Mouse (Mus musculus) thymus, postnatal 10 days (tissue): ENCODE measurements around the gene Fli1.

Experiments
- DNase-seq, 2 experiments: peaks; one replicate each; pipeline ENCODE4 v3.0.0; 2021; ENCODE audit warnings: low spot score in 2 of 2

Gene Fli1

DNA sequence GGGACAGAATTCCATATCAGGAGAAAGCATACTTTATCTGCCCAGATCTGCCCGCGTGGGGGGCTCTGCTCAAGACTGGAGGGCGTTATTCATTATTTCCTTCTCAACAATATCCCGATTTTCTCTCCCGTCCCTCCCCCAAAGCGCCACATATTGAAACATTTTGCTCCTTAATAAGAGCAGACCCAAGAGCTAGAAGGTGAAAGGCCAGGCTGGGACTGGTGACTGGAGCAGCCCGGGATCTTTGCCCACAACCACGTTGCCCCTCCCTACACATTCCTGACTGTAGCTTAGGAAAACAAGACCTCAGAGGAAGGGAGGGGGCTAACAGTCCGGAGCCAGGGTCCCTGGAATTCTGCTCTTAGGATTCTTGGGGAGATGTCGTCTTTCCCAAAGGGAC is 7.9 kb upstream of the Fli1 start:
- no peak for DNase-seq

DNA sequence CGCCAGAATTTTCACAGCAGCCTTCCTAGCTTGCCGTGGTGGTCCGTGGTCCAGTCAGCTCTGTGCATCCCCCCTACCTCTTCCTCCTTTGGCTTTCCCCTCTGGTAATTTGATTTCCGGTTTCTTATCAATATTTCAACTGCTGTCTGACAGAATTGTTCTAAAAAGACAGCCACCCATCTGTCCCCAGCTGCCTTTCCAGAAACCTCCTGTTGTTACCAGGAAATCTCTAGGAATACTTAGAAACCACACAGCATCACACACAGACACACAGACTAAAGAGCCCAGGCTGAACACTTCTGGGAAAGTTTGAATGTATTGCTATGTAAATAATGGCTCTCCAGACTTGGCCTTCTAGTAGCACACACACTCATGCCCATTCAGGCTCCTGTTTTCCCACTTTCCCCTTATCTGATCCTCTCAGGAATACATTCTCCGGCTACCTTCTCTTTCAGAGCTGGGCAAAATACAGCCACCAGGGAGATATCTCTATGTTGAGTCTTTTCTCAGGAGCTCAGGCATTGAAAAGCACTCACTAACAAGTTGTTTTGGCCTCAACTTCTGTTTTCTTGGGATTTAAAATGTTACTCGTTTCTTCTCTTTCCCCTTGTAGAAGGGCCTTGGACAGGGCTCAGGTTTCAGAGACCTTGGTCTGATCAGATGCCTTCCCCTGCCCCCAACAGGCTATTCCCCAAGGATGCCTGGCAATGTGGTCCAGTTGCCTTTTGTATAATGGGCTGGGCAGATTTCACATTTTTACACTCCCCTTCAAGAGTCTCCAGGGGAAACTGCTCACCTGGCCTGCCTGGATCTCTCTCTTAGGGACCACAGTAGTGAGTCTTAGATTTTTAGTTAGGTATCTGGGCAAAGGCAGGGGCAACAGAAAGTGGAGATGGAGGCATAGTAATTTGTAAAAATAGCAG is 7.1 kb upstream of the Fli1 start:
- no peak for DNase-seq

- DNase-seq = no peak
Observed at GRCm38 (mm10) chr9:32546731-32547130, 4.1 kb upstream of the Fli1 start.

GRCm38 (mm10) chr9:32544731-32545661 is 2.3 kb upstream of the Fli1 start:
- DNase-seq = no peak

- DNase-seq = no peak
Observed at GRCm38 (mm10) chr9:32543923-32544575, 1.4 kb upstream of the Fli1 start.

DNA sequence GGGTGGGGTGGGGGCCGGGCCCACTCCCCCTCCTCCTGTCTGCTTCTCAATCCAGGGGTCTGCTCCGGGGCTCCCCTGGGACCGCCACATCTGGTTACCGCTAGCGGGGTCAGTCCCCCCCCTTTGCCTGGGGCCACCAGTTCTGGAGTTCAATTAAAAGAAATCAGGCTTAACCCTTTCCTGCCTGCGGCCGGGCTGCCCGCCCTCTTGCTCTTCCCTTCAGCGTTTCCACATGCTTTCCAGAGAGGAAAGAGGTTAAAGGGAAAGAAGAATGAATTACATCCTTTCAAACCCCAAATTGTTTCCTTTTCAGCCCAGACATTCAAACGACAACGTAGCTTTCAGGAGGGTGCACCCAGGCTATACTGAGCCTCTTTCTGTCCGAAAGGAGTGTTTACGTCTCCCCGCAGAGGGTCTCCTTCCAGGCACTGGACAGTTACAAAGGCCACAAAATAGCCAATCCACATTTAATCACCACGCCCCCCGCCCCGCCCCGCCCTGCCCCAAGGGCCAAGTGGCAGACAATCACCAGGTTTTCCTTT is 450 bp upstream of the Fli1 start:
- DNase-seq = no peak

DNA sequence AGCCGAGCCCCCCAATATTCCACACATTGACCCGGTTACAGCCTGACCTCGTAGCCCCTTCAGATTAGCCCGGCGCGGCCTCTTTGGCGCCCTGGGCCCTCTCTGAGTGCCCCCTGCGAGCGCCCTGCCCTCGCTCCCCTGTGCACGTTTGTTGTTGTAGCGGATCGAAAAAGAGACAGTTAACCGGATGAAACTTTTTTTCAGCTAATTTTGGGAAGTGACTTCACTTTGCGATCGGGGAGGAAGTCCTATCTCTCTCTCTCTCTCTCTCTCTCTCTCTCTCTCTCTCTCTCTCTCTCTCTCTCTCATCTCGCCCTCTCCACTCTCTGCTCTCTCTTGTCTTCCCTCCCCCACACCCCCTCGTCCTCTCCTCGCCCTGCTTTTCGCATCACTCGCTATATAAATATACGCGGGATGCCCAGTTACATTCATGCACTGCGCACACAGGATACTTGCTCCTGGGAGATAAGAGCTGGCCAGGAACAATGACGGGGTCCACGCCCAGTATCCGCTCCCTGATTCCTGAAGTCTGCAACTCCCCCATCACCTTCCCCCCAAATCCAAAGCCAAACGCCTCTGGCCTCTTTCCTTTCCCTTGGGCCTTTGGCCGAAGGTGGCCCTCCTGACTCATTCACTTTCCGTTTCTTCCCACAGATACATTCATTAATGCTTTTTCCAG is 1.3 kb downstream of the Fli1 start:
- peak; percentile 43 to 51 for DNase-seq

DNA sequence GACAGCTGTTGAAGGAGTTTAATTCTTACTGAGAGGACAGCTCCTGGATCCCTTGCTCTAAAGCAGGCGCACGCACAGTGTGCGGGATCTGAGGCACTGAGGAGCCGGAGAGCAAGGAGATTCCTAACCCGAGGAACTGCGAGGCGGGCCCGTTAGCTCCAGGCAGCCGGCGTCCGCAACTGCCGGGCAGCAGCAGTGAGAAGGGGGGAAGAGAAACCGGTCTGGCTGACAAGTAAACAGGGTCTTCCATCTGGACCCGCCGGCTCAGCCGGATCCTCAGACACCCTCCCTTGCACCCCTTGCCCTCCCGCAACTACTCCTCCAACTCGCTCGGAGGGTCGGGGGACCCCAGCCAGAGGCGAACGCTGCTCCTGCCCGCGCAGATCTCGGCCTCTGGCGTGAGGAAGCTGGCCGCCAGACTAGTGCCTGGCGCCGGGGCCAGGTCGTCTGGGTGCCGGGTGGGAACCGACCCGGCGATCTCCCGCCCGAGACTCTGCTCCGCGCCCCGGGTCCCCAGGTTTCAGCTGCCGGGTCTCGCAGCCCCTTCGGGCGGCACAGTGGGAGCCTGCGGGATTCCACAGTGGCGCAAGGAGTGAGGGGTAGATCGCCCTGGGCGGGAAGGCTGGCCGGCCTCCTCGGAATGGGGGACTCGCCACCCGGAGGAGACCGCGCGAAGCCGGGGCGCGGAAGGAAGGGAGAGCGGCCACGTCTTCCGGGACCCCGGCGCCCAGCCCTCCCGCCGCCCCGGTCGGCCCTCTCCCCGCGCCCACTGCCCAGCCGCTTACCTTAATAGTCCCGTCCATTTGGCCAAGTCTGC is 2.0 kb downstream of the Fli1 start:
- DNase-seq = peak; percentile 47 to 56

GRCm38 (mm10) chr9:32540061-32540405 is 2.6 kb downstream of the Fli1 start:
- DNase-seq = peak in 1 of 2 experiments; percentile 41

DNA sequence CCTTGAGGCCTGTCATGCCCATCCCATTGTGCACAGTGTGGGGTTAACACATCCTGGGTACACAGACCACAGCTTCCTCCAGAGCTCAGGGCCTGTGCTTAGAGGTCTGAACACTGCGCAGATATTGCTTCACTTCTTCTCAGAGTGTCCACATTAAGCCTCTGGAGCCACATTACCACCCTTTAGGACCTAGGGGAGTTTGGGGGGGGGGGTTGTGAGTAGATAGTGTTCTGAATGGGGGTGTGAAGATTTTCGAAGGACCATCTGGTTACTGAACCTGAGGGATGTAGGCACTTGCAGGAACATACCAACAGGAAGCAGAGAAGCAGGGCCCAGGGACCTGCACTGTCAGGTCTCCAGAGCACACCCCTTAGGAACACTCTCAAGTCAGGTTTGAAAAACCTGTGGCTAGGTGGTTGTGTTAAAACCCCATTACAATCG is 3.3 kb downstream of the Fli1 start:
- DNase-seq = peak; percentile 53 to 58

GRCm38 (mm10) chr9:32538124-32538523 is 4.5 kb downstream of the Fli1 start:
- DNase-seq = peak in 1 of 2 experiments; percentile 42

DNA sequence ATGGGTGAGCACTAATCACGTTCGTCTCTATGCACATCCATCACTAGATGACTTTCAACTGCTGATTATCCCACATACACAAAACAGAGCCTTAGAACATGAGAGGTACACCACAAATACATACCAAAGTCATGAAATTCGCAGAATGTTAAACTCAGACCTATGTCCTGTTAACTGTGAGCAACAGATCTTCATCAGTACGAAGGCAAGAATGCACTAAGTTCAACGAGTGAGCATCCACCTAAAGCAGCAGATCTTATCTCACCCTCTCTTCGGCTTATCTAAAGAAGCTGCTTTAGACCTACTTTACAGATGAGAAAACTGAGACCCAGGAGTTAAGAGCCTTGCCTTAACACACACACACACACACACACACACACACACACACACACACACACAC is 5.0 kb downstream of the Fli1 start:
- DNase-seq = no peak

DNA sequence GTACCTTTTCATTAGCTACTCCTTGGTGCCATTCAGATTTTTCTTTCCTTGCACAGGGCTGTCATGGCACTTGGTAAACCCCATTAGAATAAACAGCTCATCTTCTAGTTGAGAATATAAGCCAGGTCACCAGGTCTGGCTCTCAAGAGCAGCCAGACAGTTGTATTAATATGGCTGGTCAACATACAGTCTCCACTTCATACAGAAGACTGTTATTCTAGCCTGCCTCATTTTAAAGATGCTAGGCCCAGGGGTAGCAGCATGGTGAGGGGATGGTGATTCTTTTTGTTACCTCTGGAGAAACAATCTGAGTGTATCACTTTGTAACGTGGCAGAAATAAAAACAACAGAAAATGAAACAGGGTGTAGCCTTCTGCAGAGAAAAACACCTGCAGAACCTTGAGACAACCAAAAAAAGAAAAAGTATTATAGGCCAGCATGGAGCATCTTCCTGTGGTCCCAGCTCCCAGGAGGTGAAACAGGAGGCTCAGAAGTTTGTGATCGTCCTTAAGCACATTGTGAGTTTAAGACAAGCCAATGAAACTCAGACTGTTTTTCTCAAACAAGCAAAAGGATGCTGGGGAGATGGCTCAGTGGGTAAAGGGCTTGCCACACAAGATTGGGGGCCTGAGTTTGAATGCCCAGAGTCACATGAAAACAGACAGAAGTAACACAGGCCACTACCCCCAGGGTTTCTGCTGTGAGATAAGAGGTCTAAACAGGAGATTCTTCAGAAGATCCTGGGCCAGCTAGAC is 7.3 kb downstream of the Fli1 start:
- no peak for DNase-seq

DNA sequence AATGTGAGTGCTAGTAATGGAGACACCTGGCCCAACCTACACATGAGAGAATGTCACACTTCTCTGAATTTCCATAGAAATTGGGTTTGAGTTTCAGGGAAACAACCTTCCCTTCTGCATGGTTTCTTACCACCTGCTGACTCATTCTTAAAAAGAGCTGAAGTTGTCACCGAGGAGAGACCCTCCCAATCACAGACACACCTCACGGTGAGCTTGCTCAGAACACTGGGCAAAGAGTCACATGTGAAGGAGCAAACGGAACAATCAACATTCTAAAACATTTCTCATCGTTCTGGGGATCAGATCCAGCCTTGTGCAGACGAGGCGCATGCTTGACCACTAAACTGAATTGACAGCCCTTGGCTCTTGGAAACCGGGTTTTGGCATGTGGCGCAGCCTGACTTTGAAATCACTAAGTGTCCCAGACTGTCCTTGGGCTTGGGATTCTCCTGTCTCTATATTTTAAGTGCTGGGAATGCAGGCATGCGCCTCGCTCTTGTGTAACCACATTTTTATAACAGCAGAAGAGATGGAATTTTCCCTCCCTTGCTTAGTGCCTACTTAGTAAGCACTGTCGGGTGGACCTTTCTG is 8.5 kb downstream of the Fli1 start:
- DNase-seq = no peak

DNA sequence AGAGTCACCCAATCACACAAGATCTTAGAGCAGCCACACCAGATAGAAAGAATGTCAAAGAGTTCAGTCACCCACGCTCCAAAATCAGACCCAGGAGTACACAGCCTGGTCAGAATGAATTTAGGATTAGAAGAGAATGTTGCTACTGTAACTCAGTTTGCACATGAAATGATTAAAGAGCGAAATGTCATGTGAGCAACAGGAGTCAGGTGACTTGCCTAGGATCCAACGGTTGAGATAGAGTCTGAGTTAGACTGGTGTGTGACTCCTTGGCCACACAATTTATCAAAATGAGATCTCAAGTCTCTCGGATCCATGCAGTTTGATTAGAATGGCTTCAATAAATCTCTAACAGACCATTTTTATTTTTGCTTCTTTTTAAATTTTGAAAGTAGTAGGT is 11.1 kb downstream of the Fli1 start:
- no peak for DNase-seq

GRCm38 (mm10) chr9:32530975-32531374 is 11.7 kb downstream of the Fli1 start:
- DNase-seq = no peak

DNA sequence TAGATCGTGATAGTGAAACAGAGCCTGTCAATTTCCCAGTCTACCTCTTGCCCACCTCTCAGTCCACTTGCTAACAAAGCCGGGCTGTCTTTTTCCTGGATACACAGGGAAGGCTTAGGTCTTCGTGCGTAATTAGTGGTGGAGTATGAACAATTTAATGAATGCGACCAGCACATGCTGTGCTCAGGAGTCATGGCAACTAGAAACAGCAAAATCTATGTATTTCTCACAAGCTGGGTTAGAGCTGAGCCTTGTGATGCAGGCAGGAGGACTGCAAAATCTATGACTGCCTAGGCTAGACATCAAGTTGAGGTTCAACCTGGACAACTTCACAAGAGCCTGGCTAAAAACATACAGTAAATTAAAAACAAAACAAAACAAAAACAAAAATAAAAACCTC is 12.5 kb downstream of the Fli1 start:
- no peak for DNase-seq

DNA sequence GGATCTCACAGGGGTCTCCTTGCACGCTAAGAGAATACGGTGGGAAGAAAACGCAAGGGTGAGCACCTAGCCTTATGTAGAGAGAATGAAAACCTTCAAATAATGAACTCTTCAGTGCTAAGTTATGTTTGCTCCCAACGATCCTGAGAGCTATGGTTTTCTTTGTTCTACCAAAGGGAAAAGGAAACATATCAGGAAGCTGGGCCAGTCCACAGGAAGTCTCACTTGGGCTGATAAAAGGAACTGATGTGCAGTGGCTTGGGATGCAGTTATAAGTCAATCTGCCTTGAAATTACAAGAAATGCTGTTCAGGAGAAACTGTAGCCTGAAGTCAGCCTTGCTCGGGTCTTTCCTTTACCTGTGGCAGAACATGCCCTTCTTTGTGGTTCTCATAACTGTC is 13.1 kb downstream of the Fli1 start:
- no peak for DNase-seq

DNA sequence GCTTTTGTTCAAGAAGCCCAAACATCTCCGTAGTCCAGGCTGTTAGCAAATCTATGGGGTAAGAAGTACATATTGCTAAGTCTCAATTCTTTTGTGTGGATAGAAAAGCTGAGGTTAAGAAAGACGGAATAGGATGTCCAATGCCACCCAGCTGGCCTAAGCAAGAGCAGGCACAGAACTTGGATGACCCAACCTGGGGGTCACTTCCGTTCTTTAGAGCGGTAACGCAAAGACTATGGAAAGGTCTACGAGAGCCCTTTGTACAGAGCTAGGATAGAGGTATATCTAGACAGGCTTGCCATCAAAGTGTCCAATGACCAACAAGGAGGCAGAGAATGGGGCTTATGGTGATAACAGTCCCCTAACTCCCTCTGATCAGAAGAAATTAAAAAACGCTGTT is 15.3 kb downstream of the Fli1 start:
- DNase-seq = no peak
